Mouse (Mus musculus): ENCODE results near the gene H2-M10.3. TPM values are rescaled to one million over a fixed set of nuclear protein-coding genes. Genes with fewer than 3 reads are reported as not detected.
"Not testable (repeated sequence)": the region's sequence is repeated elsewhere in the genome, so short reads cannot be mapped to it uniquely, and the experiment has no call there.

Gene H2-M10.3
- total and polyA plus RNA-seq, 3 experiments = not detected

DNA sequence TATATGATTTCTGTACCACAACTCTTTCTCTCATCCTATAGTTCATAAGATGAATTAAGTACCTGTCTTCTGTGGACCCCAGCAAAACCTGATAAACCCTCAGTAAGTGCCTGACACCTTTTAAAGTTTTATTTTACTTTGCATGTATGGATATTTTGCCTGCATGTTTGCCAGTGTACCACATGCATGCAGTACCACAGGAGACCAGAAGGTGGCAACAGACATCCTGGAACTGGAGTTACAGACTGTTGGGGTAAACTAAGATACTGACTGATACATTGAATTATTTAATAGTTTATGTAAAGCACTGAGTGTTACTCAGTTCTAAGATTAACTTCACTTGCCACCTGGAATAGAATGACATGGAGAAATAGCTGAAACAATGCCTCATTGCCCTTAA lies 10.7 kb downstream of the H2-M10.3 start:
- H3K4me3 ChIP-seq (ENCODE audit: control insufficient read depth in 1 of 2, insufficient read depth in 1 of 2, low read depth in 2 of 2, low read length in 2 of 2) = not testable (repeated sequence)

DNA sequence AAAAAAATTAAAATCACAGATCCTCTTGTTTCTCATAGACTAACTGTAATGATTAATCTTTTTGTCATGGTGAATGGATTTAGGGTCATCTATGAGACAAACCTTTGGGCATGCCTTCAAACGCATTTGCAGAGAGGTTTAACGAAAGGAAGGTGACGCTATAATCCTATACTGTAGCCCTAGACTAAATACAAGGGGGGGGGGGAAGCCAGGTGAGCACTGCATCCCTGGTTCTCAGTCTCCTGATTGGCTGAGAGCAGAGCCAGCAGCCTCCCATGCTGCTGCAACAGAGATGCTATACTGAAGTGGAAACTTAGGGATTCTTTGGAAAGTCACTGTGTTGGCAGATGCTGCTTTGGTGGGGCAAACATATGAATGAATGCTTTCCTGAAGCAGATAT lies 12.5 kb downstream of the H2-M10.3 start:
- Histone ChIP-seq H3K79me2 (ENCODE audit: control insufficient read depth, insufficient read depth, low read length, poor library complexity) (no peaks in the 10 kb centered on the region), H3K9me3 (replicated peaks; ENCODE audit: insufficient read depth, low read length) (no peaks in the 10 kb centered on the region), H3K27me3 (ENCODE audit: control insufficient read depth in 1 of 2, insufficient read depth in 2 of 2, low read length in 2 of 2) (peaks cover 2 to 5% of the 10 kb centered on the region in 2 experiments; a peak in 3 of 4 replicates), H3K27ac (ENCODE audit: control insufficient read depth, low read depth, low read length) (no peak overlapping the region), H3K4me1 (ENCODE audit: control insufficient read depth in 1 of 2, insufficient read depth in 2 of 2, low read length in 2 of 2) (no peaks in the 10 kb centered on the region), H3K4me3 (ENCODE audit: control insufficient read depth in 1 of 2, insufficient read depth in 1 of 2, low read depth in 2 of 2, low read length in 2 of 2) (no peak overlapping the region), H3K36me3 (ENCODE audit: control insufficient read depth in 1 of 2, insufficient read depth in 2 of 2, low read length in 2 of 2) (no peaks in the 10 kb centered on the region), H3K9ac (ENCODE audit: control insufficient read depth, low read depth, low read length, poor library complexity, severe bottlenecking) (no peak overlapping the region)
- TF ChIP-seq USF1 (IDR thresholded peaks at IDR 0.05; ENCODE audit: low read depth, low read length) = no peak
- no peak for TF ChIP-seq MAX (IDR thresholded peaks at IDR 0.05; ENCODE audit: low read length)
- DNase-seq (ENCODE audit: low read depth, low spot score) = no peak

More for the DNA sequence above, 10.7 kb downstream of the H2-M10.3 start:
- not testable (repeated sequence) for H3K9ac ChIP-seq (ENCODE audit: control insufficient read depth, low read depth, low read length, poor library complexity, severe bottlenecking); H3K27ac ChIP-seq (ENCODE audit: control insufficient read depth, low read depth, low read length); H3K36me3 ChIP-seq (ENCODE audit: control insufficient read depth in 1 of 2, insufficient read depth in 2 of 2, low read length in 2 of 2); H3K4me1 ChIP-seq (ENCODE audit: control insufficient read depth in 1 of 2, insufficient read depth in 2 of 2, low read length in 2 of 2); H3K79me2 ChIP-seq (ENCODE audit: control insufficient read depth, insufficient read depth, low read length, poor library complexity); H3K27me3 ChIP-seq (ENCODE audit: control insufficient read depth in 1 of 2, insufficient read depth in 2 of 2, low read length in 2 of 2); H3K9me3 ChIP-seq (replicated peaks; ENCODE audit: insufficient read depth, low read length)
- TF ChIP-seq CTCF (IDR thresholded peaks at IDR 0.05 in 2 of 3, conservative IDR thresholded peaks at IDR 0.05 in 1 of 3; ENCODE audit: control insufficient read depth in 1 of 3, insufficient read depth in 1 of 3, low read depth in 2 of 3, low read length in 3 of 3, poor library complexity in 1 of 3, severe bottlenecking in 1 of 3) (peak; percentile 29 to 82 (median 62); a peak in 4 of 6 replicates), SMC3 (IDR thresholded peaks at IDR 0.05; ENCODE audit: low read depth, low read length) (peak; percentile 71), MYC (IDR thresholded peaks at IDR 0.05; ENCODE audit: low read depth, low read length) (0 out of 2 replicates have a peak, but pooled peaks have one; percentile 22), RAD21 (IDR thresholded peaks at IDR 0.05; ENCODE audit: low read depth, low read length) (peak; percentile 52)
- peak; percentile 43 for DNase-seq (ENCODE audit: low read depth, low spot score)

DNA sequence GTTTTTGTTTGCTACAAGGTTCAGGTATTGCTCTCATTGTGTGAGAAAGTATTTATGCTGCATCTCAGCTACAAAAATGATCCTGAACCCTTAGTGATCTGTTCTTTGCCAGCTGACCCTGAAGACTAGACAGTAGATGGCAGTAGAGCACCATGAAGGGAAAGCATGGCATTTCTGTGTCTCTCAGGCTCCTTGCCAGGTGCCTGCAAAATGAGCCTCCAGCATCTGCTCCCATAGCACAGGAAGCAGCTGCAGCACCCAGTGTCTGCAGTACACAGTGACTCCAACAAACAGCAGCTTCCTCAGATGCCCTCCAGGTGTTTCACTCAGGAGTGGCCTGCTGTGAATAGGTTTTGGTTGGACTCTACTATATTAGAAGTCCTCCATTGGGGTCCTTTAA lies 12.9 kb downstream of the H2-M10.3 start:
- not testable (repeated sequence) for H3K36me3 ChIP-seq (ENCODE audit: control insufficient read depth in 1 of 2, insufficient read depth in 2 of 2, low read length in 2 of 2); H3K79me2 ChIP-seq (ENCODE audit: control insufficient read depth, insufficient read depth, low read length, poor library complexity); H3K9ac ChIP-seq (ENCODE audit: control insufficient read depth, low read depth, low read length, poor library complexity, severe bottlenecking); H3K4me1 ChIP-seq (ENCODE audit: control insufficient read depth in 1 of 2, insufficient read depth in 2 of 2, low read length in 2 of 2); H3K4me3 ChIP-seq (ENCODE audit: control insufficient read depth in 1 of 2, insufficient read depth in 1 of 2, low read depth in 2 of 2, low read length in 2 of 2); H3K27me3 ChIP-seq (ENCODE audit: control insufficient read depth in 1 of 2, insufficient read depth in 2 of 2, low read length in 2 of 2); H3K9me3 ChIP-seq (replicated peaks; ENCODE audit: insufficient read depth, low read length); H3K27ac ChIP-seq (ENCODE audit: control insufficient read depth, low read depth, low read length)
- TF ChIP-seq RAD21 (IDR thresholded peaks at IDR 0.05; ENCODE audit: low read depth, low read length) = peak; percentile 57
- peak; percentile 30 to 57 (median 39) for TF ChIP-seq CTCF (IDR thresholded peaks at IDR 0.05 in 2 of 3, conservative IDR thresholded peaks at IDR 0.05 in 1 of 3; ENCODE audit: control insufficient read depth in 1 of 3, insufficient read depth in 1 of 3, low read depth in 2 of 3, low read length in 3 of 3, poor library complexity in 1 of 3, severe bottlenecking in 1 of 3)
- peak; percentile 51 for TF ChIP-seq SMC3 (IDR thresholded peaks at IDR 0.05; ENCODE audit: low read depth, low read length)
- DNase-seq (ENCODE audit: low read depth, low spot score) = peak; percentile 61

DNA sequence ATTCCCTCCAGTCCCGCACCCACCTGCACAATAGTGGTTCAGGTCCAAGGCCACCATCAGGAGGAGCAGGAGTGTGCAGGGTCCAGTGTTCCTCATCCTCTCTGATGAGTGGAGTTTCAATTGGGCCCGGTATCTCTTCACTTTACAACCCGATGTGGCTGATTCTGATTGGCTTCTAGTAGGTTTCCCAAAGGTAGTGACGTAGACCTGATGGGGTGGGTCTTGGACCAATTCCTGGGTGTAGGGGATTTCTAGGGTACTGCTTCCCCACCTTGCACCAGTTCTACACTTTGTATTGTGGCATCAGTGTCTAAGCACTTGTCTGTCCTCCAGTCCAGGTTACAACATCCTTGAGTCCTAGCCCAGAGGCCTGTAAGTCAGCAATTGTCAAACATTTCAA lies 42.2 kb downstream of the H2-M10.3 start, which contains the start of gene H2-M10.1:
Gene H2-M10.1, minus strand, starts transcription at position 101 of the 400 bp plus-strand sequence.
- H3K36me3 ChIP-seq (ENCODE audit: control insufficient read depth in 1 of 2, insufficient read depth in 2 of 2, low read length in 2 of 2) = no peaks in the 10 kb centered on the region
- no peak within 1 kb of the TSS for H3K9ac ChIP-seq (ENCODE audit: control insufficient read depth, low read depth, low read length, poor library complexity, severe bottlenecking)
- no peaks in the 10 kb centered on the region for H3K4me1 ChIP-seq (ENCODE audit: control insufficient read depth in 1 of 2, insufficient read depth in 2 of 2, low read length in 2 of 2)
- H3K27me3 ChIP-seq (ENCODE audit: control insufficient read depth in 1 of 2, insufficient read depth in 2 of 2, low read length in 2 of 2) = no peaks in the 10 kb centered on the region; a peak in 1 of 4 replicates
- no peak within 1 kb of the TSS for H3K27ac ChIP-seq (ENCODE audit: control insufficient read depth, low read depth, low read length)
- no peak within 1 kb of the TSS for H3K4me3 ChIP-seq (ENCODE audit: control insufficient read depth in 1 of 2, insufficient read depth in 1 of 2, low read depth in 2 of 2, low read length in 2 of 2)
- H3K9me3 ChIP-seq (replicated peaks; ENCODE audit: insufficient read depth, low read length) = no peaks in the 10 kb centered on the region
- DNase-seq (ENCODE audit: low read depth, low spot score) = no peak
- no peaks in the 10 kb centered on the region for H3K79me2 ChIP-seq (ENCODE audit: control insufficient read depth, insufficient read depth, low read length, poor library complexity)
- no peak for TF ChIP-seq TCF12 (IDR thresholded peaks at IDR 0.05; ENCODE audit: low read depth, low read length)
- TF ChIP-seq CHD2 (IDR thresholded peaks at IDR 0.05; ENCODE audit: low read length) = no peak
- TF ChIP-seq BHLHE40 (IDR thresholded peaks at IDR 0.05; ENCODE audit: borderline replicate concordance, low read depth, low read length) = no peak
- TF ChIP-seq NRF1 (IDR thresholded peaks at IDR 0.05; ENCODE audit: insufficient read depth, low read depth, low read length, poor library complexity, severe bottlenecking) = no peak
- no peak for TF ChIP-seq ZKSCAN1 (IDR thresholded peaks at IDR 0.05; ENCODE audit: low read depth, low read length)
- TF ChIP-seq SMC3 (IDR thresholded peaks at IDR 0.05; ENCODE audit: low read depth, low read length) = no peak
- TF ChIP-seq ELF1 (IDR thresholded peaks at IDR 0.05; ENCODE audit: low read depth, low read length) = no peak
- no peak for TF ChIP-seq UBTF (IDR thresholded peaks at IDR 0.05; ENCODE audit: borderline replicate concordance, insufficient read depth, low read depth, low read length)
- TF ChIP-seq POLR2AphosphoS5 (IDR thresholded peaks at IDR 0.05; ENCODE audit: borderline replicate concordance, low read depth, low read length) = no peak
- TF ChIP-seq MYC (IDR thresholded peaks at IDR 0.05; ENCODE audit: low read depth, low read length) = no peak
- no peak for TF ChIP-seq MEF2A (IDR thresholded peaks at IDR 0.05; ENCODE audit: extremely low read depth, insufficient replicate concordance, low read depth, low read length, poor library complexity, severe bottlenecking)
- no peak for TF ChIP-seq GATA1 (IDR thresholded peaks at IDR 0.05; ENCODE audit: low read depth, low read length)
- TF ChIP-seq HCFC1 (IDR thresholded peaks at IDR 0.05; ENCODE audit: low read depth, low read length) = no peak
- TF ChIP-seq ZNF384 (IDR thresholded peaks at IDR 0.05; ENCODE audit: low read depth, low read length) = no peak
- no peak for TF ChIP-seq ZMIZ1 (IDR thresholded peaks at IDR 0.05; ENCODE audit: low read depth, low read length)

Data from MEL (cell line).